Mouse (Mus musculus) G1E (cell line): ENCODE results near the gene Sipa1l3.

ENCODE experiments used
- CTCF ChIP-seq: IDR thresholded peaks from 2 replicates; pipeline ENCODE4 v1.5.1; 2012; ENCODE audit warnings: low read depth, low read length, inconsistent platforms, mixed read lengths
- GATA1 ChIP-seq: IDR thresholded peaks from 2 replicates; pipeline ENCODE4 v1.6.1; 2012; ENCODE audit warnings: borderline replicate concordance, low read length, inconsistent platforms, mixed read lengths
- POLR2AphosphoS5 ChIP-seq: IDR thresholded peaks from 2 replicates; pipeline ENCODE4 v1.6.1; 2012; ENCODE audit warnings: low read depth, low read length, inconsistent platforms; ENCODE audit not compliant: insufficient replicate concordance
- TAL1 ChIP-seq: conservative IDR thresholded peaks from 2 replicates; pipeline ENCODE4 v1.6.1; 2012; ENCODE audit warnings: low read depth, low read length, inconsistent platforms, mixed read lengths

DNA sequence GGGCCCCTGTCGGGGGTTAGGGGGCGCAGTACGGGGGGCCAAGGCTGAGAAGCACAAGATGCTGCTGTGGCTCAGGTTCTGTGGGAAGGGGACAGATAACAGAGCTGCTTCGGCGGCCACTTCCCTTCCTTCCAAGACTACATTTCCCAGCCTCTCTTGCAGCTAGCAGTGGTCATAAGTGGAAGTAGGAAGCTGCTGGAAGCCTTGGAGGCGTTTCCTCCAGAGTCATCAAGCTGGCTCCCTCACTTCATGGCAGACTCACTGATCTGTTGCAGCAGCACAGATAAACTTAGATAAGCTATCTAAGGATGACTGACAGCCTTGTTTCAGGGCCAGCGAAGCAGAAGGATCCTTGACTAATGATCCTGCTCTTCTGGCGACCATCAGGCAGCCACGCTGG, 76.6 kb downstream of the Sipa1l3 start:
- no peak for TF ChIP-seq CTCF
- no peak for TF ChIP-seq TAL1
- no peak for TF ChIP-seq GATA1
- TF ChIP-seq POLR2AphosphoS5 = no peak
